Mouse (Mus musculus) skeletal muscle tissue, adult 2 months (tissue): ENCODE data around the gene 1810010H24Rik.
"Not testable (repeated sequence)": the region's sequence is repeated elsewhere in the genome, so short reads cannot be mapped to it uniquely, and the experiment has no call there.

Source experiments
- DNase-seq: peaks from one replicate; pipeline ENCODE4 v3.0.0-alpha.2; 2012; ENCODE audit warnings: low read depth, low spot score

The 1810010H24Rik gene

DNA sequence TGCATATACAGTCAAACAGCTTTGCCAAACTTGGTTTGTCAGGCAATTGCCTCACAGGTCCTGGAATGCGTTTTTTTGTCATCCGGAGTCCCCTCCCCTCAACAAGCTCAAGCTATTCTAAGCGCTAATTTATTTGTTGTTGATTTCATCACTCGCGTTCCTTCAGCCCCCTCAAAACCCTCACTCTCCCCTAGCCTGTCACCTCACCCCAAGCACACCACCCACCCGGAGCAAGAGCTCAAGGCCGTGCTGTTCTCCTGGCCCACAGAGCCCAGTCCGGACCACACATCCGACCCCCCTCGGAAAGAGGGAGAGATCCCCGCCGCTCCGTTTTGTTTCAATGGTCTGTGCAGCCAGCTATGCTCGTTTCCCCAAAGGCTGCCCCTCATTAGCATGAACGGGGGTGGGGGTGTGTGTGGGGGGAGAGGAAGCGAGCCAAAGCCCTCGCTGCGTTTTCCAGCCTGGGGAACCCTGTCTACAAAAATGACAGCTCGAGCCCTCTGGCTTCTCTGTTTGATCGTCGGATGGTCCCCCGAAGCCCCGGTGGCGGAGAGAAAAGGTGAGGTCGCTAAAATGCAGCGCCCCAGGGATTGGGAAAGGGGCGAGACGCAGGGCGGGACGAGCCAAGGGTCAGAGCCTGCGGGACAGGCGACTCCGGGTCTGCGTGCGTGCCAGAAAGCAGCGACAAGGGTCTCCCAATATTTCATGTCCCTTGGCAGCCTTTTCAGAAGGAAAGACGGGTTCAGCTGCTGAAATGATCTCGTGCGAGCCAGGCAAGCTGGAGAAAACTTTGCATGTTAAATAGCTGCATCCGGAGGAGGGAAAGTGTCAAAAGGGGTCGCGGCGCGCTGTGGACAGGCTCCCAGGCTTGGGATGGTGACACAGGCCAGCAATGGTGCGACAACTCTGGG lies at the start of gene 1810010H24Rik:
Gene 1810010H24Rik (plus strand): TSS at position 271 of the 911 bp plus-strand sequence.
- no peak for DNase-seq

DNA sequence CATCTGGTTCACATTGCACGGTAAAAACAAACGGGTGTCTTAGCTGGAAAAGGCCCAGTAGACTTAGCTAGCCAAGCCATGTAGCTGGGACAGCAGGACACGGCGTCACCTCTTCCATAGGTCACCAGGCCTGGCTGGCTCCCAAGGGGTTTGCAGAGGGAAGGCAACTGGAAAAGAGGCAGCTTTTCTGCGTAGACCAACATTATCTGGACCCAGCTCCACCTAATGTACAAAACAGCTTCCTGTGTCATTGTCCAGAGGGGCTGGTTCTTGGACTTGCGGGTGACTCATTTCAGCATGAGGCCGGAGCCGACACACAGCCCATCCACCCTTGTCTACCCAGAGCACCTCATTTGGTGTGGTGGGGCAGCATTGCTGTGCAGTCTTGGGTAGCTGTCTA lies 49.3 kb upstream of the 1810010H24Rik start:
- DNase-seq, result peak; percentile 56

DNA sequence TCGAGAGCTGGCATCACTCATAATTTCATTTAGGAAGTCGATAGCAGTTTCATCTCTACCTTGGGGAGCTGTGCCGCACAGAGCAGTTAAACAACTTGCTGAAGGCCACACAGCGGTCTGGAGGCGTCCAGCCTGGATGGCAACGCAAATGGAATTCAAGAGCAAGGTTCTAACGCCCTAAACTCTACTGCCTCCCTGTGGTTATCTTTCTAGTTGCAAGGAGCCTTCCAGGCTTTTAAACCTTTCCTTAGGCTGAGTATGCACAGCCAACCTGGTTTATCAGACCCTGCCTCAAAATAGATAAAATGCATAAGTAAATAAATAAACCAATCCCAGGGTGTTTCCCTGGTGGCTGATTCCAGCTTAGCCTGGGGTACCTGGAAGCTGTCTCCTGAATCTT lies 45.0 kb upstream of the 1810010H24Rik start:
- peak; percentile 67 for DNase-seq

DNA sequence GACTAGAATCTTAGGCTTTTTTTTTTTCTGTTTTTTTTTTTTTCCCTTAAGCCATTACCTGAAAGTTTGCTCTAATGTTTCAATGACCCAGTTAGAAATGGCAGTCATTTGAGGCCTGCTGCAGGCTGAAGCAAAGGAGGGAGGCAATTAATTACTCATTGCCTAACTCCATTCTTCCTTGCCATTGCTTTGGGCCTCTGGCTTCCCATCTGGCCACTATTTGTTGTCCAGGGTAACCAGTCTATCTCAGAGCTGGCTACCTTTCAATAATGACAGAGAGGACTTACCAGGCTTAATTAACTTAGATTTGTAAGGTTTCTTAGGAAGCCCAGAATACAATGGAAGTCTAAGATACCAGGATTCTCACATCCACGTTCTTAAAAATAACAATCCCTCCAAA lies 43.7 kb upstream of the 1810010H24Rik start:
- DNase-seq, result peak; percentile 40

DNA sequence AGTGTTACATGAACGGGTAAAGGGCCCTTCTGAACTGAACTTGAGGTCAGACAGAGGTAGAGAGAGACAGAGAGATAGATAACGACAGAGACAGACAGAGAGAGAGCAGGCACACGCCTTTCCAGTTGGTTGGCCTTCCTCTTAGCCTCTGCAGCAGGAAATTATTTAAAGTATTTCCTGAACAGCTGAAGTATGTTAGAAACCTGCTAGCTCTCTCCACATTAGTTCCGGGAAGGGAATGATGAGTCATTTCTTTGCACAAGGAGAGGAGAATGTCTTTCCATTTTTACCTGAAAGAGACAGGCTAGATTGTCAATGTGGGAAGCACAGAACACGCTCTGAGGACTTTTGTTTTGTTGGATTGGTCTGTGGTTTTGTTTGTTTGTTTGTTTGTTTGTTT lies 43.1 kb upstream of the 1810010H24Rik start:
- no peak for DNase-seq

DNA sequence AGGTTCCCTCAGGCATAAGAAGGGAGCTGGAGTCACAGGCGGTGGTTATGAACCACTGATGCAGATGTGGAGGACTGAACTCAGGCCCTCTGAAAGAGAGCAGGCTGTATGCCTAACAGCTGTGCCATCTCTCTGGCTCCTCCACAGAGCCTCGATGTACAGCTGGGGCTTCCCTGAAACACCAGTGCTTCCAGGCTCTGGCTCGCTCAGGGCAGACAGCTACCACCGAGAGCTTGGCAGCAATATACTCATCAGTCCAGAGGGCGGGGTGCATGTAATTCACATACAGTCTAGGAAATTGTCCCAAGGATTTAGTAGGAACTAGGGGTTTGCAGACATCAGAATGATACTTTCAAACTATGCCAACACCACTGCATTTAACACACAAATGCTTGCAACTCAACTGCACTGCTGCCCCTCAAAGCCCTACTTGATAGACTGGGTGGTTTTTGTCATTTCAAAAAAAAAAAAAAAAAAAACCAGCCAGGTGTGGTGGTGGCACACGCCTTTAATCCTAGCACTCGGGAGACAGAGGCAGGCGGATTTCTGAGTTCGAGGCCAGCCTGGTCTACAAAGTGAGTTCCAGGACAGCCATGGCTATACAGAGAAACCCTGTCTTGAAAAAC lies 39.4 kb upstream of the 1810010H24Rik start:
- DNase-seq, result not testable (repeated sequence)

DNA sequence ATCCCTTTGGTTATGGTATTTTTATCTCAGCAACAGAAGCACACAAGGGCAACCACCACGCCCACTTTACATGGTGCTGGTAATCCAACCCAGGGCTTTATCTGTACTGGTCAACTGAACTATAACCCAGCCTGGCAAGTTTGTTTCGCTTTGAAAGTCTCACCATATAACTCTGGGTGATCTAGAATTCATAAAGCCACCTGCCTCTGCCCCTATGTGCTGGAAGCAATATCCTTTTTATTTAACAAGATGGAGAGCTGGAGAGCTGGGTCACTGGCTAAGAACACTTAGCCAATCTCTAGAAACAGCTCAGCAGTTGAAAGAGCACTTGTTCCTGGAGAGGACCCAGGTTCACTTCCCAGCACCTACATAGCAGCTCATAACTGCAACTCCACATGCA lies 38.1 kb upstream of the 1810010H24Rik start:
- DNase-seq, result no peak

DNA sequence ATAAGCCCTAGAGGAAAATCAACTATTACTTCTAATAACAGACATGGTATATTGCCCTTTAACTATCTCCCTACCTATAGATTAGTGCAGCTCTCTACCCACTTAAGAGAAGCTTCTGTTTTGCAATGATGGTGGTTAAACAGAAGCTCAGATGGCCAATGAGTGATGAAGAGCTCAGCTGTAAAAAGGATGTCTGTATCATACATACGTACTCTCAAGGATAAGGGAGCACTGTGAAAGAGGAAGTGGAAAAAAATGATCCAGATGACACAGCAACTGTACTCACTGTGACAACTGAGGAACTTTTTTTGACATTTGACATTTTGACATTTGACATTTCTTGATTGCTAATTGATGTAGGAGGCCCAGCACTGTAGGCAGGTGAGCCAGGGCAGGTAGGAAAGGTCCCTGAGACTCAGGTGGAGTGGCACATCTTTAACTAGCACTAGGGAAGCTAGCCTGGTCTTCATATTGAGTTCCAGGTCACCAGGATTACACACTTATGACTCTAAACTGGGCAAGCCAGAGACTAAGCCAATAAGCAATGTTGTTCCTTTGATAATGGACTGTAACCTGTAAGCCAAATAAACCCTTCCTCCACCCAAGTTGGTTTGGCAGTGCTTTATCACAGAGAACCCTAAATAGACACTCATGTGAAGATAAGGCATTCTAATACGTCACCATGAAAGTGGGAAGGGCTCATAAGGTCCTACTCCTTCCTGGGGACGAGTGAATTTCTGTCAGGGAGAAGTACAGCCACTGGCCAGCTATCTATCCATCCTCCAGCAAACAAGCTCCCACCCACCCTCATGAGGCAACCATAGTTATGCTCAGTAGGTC lies 31.0 kb upstream of the 1810010H24Rik start:
- no peak for DNase-seq

DNA sequence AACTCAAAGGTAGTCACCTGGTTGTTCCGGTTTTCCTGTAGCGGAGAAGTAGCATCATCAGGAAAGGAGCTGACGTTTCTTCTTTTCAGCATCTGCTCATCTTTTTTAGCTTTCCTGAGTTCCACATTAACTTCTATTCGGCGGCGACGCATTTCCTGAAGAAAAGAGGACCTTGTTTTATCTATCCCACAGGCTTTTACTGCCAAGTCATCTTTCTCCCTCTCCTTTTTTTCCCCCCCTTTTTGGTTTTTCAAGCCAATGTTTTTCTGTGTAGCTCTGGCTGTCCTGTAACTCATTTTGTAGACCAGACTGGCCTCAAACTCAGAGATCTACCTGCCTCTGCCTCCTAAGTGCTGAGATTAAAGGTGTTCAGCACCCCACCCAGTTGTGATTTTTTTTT lies 29.0 kb upstream of the 1810010H24Rik start:
- DNase-seq, result not testable (repeated sequence)

DNA sequence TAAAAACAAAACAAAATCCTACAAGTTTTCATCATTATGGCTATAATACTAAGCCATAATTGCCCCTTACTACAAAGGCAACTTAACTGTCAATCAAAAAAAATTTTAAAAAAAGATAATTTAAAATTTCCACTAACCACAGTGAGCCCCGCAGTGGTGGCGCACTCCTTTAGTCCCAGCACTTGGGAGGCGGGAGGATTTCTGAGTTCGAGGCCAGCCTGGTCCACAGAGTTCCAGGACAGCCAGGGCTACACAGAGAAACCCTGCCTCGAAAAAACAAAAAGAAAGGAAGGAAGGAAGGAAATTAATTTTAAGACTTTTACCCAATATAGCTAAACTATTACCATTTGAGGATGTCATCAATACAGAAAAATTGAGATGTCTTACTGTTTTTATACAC lies 27.5 kb upstream of the 1810010H24Rik start:
- no peak for DNase-seq

DNA sequence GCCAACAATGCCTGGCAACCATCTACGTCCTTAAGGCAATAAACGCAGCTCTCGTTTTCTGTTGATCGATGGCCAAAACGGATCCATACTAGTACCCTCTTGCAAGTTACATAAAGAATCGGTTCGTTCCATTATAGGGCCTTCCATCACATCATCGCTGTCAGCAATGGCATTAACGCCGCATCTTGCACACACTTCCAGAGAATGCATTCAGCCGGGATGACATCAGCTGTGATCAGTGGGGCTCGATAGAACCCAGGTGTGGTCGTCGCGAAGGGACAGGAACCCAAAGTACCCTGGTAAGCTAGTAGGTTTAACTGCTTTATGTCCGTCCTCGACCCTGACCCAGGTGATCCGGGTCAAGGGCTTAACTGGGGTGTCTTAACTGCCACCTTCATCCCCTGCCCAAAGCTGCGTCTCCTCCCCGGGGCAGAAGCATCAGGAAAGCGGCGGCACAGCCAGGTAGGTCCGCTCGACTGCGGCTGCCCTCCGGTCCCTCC lies 26.8 kb upstream of the 1810010H24Rik start:
- DNase-seq, result peak; percentile 11

DNA sequence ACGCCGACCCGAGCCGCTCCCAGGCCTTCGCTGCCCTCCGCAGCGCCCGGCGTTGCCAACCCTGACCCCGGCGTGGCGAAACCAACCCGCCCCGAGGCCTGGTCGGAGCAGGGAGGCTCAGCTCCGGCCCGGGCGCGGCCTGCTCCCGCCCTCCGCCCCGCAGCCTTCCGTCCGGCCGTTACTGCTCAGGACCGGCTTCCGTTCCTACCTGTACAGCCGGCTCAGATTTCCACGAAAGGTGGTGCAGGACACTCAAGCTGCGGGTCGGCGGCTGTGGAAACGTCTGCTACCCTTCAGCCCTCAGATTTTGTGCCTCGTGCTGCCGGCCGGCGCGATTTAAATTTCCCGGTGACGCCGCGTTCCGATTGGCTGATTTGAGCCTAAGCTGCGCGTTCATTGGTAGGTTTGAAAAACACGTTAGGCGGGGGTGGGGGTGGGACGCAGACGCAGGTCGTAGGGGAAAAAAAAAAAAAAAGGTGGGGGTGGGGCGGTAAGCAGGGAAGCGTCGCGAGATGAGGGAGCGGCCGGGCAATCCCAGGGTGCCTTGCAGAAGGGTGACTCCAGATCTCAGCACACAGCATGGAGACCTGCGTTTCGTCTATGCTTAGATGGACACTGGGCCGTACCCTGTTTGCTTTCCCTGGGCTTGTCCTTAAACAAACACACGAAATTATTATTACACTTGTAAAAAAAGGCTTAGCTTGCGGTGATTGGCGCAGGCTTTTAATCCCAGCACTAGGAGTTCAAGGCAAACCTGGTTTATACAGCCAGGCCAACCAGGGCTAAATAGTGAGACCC lies 26.1 kb upstream of the 1810010H24Rik start, which contains the start of gene Kpna2:
Gene Kpna2 (minus strand): TSS at position 391 of the 798 bp plus-strand sequence.
- peak; percentile 97 for DNase-seq

DNA sequence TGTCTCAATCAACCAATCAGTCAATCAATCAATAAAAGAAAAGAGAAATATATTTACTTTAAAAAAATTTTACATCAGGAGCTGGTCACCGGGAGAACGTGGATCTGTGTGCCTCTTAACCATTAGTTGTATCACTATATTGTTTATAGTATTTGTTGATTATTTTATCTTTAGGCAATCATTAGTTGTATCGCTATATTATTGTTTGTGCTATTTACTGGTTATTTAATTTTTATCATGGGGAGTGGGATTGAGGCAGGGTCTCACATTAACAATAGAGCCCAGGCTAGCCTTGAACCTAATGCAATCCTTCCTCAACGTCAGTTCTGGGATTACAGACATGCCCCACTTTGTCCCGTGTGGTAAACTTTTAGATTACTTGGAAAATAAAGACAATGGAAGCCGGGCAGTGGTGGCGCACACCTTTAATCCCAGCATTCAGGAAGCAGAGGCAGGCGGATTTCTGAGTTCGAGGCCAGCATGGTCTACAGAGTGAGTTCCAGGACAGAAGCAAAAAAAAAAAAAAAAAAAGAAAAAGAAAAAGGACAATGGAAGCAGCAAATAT lies 25.4 kb upstream of the 1810010H24Rik start:
- no peak for DNase-seq

DNA sequence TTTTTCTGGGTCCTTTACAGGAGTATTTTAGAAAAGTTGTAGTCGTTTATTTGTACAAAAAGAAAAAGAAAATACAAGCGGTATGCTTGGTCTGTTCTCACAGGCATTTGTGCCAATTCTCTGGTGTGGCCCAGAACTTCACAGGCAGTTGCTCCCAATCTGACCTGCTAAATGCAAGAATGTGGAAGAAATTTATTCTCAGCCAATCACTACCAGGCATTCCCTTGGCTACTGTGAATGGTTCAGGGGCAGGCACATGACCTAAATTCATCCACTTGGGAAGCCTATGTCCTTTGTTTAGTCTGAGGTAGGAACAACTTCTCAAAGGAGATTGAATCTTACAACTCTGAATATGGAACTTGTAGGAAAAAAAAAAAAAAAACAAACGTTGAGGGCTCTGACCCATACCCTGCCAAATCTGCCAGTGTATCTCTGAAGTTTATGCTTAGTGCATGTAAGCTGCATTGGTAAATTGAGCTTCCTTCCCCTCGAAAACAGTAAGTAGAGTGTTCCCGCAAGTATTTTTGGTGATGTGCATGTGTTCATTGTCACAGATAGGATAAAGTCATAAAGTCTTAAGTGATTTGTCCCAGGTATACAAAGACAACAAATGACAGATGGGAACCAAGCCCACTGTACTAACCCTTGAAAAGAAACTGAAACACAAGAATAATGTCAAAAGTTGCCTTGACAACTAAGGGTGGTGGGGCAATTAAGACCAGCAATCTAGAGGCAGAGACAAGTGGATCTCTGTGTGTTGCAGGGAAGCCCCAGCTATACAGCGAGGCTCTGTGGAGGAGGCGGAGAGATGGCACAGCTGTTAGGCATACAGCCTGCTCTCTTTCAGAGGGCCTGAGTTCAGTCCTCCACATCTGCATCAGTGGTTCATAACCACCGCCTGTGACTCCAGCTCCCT lies 23.5 kb upstream of the 1810010H24Rik start:
- DNase-seq, result no peak

DNA sequence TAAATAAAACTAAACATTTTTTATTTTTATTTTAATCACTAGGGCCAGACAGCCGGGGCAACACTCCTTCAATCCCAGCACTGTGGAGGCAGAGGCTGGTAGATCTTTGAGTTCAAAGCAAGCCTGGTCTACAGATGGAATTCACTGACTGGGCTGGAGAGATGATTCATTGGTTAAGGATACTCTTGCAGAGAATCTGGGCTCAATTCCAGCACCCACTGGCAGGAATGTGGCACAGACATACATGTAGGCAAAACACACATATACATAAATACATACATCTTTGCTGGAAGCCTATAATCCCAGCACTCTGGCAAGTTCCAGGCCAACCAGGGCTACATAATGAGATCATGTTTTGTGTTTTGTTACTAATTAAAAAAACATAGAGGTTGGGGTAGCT lies 19.9 kb upstream of the 1810010H24Rik start:
- DNase-seq, result no peak

DNA sequence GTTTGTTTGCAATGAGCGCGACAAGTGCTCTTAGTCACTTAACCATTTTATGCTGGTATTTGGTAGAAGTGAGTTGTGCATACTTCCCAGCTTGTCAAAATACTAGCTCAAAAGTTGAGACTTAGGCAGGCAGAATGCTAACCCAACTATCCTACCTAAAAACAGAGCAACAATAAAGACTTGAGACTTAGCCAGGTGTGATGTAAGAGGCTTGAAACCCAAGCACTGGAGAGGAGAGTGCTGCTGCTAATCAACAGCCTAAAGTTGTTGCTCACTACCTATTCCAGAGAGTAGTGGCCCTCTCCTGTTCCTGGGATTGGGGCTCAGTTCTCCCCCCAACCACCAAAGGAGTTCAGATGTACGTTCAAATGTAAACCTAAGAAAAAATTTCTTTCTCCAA lies 15.0 kb upstream of the 1810010H24Rik start:
- no peak for DNase-seq

DNA sequence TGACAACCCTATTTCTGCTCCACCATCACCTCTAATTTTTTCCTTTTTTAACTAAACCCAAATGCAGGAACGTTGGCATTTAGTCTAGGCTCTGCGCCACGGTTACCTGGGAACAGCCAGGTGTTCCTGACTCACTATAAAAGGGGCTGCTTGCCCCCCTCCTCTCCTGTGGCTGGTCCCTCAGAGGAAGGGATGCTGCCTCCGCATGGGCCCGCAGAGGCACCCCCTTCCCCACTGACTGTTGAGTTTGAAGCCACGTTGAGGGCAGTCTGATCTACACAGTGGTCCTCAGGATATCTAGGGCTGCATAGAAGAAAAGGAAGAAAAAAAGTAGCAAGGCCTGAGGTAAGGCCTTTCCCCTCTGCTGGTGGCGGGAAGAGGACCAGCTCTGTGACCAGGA lies 14.3 kb upstream of the 1810010H24Rik start:
- DNase-seq, result no peak

DNA sequence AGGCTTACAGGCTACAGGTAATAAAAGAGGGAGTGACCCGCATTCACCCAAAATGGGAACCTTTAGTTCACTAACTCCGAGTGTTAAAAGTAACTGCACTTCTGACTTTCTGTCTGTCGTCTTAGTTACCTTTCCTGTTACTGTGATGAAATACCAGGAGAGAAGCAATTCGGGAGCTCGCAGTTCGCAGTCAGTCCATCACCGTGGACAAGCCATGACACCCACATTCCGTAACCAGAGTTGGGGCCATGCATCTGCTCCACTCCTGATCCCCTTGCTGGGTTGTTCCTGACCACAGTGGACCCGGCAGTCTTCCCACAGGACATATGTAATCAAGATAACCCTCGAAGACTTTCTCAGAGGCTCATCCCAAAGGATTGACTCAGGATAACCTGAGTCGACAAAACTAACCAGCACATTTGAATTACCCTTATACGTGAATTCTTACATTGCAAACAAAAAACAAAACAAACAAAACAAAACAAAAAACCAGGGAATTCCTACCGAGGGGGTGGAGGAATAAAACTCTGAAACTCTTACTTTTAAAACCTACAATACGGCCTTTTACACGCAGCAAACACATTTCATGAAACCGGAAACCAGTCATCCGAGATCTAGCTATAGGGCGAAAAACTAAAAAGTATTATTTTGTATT lies 13.7 kb upstream of the 1810010H24Rik start:
- no peak for DNase-seq
